Mouse (Mus musculus) cortical plate, adult 2 months (tissue): ENCODE results near the gene Mcur1.

Experiments
- CTCF ChIP-seq: fragments of 200-500 bp; IDR thresholded peaks from 2 replicates; pipeline ENCODE4 v1.5.1; 2011; ENCODE audit warnings: mild to moderate bottlenecking, control low read depth, low read length; ENCODE audit not compliant: insufficient read depth; ENCODE audit errors: extremely low read depth
- POLR2A ChIP-seq: fragments of 200-500 bp; IDR thresholded peaks from 2 replicates; pipeline ENCODE4 v1.6.1; 2011; ENCODE audit warnings: mild to moderate bottlenecking, low read length, control low read depth; ENCODE audit not compliant: insufficient read depth; ENCODE audit errors: extremely low read depth

DNA sequence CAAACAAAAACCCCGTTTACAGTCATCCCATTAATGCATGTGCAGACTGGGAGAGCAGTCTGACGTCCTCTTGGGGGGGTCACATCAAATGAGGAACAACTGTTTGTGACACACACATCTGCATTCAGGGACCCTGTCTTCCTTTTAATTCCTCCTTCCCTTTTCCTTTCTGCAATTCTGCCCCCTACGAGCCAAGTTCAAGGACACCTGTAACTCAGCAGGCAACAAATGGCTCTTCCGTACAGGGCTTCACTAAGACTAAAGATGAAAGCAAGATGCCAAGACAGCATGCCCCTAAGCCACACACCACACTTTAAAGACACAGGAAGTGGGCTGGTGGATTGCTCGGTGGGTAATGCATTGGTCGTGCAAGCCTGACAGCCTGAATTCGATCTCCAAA, 10.1 kb downstream of the Mcur1 start:
- no peak for TF ChIP-seq POLR2A
- TF ChIP-seq CTCF = no peak
